Mouse (Mus musculus): Measurements from ENCODE around the gene Zfp219.

Zfp219 gene

DNA sequence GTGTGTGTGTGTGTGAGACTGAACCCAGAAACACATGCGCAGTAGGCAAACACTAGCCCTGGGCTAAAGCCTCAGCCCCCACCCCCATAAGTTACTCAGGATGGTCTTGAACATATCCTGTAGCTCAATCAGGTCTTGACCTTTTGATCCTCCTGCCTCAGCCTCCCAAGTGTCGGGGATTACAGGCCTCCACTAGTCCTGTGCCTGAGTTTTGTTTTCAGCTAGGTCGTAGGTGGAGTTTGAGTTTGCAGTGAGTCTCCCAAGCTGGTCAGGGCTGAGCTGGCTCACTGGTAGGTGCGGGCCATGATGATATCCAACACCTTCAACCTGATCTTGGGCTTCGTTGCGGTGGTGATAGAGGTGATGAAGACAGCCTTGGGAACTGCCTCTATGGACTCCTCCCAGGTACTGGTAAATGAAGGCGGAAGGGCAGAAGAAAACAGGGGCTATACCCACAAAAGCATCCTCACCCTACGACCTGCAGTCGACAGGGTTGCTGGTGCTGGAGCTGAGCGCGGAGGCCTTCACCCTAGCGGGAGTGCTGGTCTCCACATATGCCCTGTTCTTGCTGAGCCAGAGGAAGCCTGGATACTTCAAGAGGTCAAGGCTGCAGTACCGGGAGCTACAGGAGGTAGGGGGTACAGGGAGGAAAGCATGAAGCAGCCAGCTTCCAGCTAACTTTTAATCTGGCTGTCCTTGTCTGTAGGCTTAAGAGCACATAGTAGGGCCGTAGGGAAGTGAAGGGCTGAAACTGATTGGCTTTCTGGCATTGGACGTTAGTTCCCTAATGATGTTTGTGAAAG, 2.1 kb downstream of the Zfp219 start:
- no peak for DNase-seq (ENCODE audit: low spot score in 2 of 2)

DNA sequence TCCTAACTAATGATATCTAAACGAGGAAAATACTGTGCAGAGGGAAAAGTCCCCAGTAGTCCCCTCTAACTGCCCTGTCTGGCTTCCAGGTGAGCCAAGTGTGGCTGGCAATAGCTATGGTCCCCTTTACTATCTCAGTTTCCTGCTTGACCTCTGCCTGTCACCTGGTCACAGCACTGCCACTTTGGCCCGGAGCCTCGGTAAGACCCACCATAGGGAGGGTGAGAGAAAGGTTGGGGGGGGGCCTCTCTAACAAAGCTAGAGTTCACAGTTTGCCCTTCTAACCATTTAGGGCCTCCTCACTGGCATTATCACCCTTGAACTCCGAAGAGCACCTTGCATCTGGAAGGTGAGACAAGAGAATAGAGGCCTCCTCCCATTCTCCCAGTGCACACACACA, 2.9 kb downstream of the Zfp219 start:
- DNase-seq (ENCODE audit: low spot score in 2 of 2), result no peak

DNA sequence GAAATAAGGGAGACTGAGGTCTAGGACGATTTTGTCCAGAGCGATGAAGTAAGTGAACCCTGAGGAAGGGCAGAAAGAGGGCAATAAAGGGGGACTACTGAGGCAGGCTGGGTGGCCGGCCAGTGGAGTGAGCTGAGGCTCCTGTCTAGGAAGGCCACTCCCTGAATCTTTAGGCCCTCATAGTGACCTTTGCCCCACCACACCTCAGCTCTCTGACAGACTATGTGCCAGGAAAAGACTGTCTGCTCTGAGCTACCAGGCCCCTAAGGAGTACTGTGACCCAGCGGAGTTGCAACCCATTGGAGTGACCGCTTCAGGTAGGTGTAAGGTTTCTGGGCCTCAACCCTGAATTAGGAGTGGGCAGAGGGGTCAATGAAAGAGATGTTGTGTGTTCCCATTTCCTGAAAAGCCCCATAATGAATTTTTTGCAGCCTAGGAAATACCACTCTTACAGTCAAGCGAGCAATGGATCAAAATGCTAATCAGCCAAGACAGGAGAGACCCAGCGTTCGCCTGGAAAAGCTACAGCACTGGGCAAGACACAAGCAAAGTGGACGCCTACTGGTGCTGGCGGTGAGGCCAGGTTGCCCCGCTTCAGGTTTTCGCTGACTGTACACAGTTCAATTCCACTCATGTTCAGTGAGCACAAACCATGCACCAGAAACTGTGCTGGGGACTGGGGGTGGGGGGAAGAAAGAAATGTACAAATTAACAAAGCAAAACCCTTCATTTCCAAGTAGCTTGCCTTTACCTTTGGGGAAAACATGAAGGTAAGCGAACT, 3.7 kb downstream of the Zfp219 start:
- no peak for DNase-seq (ENCODE audit: low spot score in 2 of 2)

DNA sequence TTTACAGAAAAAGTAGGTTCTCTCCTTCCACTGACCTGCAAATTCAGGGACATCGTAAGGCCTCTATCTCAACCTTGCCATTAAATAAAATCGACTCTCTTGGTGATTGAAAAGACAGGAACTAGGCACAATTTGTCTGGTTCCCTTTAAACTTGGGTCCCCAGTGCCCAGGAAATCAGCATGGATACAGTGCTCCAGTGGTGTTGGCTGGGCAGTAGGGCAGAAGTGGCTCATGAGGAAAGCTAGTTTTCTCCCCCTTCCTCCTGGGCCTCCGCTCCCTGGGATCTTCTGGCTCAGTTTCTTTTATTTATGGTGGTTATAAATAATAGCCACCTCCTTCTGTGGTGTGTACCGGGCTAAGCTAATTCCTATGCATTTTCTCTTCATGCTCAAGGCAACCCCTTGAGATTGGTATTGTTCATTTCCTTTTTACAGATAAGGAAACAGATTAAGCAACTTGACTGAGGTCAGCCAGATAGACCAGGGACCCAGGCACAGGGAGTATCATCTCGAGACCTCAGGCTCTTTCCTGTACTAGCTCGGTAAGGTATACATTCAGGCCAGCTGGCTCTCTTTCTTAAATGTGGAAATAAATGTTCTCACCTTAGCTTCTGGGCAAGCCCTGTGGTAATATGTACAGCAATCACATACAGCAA, 5.0 kb downstream of the Zfp219 start, which contains the start of gene Tmem253:
Tmem253 (plus strand) TSS at position 214 of the 656 bp plus-strand sequence.
- DNase-seq (ENCODE audit: low spot score in 2 of 2), result no peak

DNA sequence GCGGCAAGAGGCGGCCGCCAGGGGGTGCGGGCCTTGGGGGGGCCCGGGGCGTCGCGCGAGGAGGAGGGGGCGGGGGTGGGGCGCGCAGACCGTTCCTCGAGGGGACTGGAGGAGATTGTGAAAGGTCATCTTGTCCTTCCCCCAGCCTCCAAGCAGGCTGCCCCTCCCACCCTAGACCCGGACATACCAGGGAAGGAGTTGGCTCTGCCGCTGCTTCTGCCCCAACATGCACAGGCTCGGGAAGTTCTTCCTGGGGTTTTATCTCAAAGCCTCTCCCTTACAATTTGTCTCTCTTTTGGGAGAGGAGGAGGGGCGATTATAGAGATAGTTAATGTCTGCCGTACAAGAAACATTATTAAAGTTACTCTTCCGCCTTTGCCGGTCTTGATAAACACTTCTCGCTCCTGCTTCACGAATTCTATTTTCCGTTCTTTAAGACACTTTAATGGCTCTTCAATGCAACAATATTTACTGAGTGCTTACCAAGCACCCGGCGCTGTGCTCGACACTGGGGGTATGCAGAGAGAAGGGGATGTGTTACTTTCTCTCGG, 5.7 kb downstream of the Zfp219 start:
- DNase-seq (ENCODE audit: low spot score in 2 of 2), result no peak

DNA sequence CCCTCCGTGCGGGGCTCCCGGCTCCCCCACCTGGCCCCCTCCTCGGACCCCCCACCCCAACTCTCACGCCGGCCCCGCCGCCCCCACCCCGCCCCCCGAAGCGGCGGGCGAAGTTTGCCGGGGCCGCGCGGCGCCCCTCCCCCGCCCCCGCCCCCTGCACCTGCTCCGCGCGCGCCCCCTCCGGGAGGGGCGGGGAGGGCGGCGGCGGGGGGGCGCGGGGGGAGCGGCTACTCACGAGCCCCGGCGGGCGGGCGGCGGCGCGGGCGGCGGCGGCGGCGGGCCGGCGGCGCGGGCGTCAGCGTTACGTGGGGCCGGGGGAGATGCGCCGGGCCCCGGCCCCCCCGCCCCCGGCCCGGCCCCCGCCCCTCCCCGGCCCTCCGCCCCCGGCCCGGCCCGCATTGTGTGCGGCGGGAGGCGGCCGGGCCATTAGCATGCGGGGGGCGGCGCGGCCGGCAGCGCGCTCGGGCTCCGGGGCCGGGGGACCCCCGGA, 6.2 kb downstream of the Zfp219 start:
- no peak for DNase-seq (ENCODE audit: low spot score in 2 of 2)

DNA sequence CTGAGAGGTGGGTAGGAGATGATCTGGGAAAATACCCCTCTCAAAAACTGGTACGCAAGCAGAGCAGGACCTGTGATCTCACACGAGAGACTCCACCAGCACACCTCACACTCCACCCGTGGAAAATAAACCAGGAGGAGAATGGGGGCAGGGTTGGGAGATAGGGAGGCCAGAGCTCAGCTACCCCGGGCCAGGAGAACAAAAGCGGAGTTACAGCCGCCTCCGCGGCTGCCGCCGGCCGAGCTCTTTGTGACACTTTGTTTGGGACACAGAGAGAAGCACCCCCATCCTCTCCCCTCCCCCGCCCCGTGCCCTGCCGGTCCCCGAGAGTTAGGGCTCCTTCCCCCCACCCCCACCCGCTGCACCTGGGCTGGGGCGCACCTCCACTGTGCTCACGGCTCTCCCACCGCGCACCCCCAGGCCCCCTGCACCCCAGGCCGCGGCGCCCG, 6.7 kb downstream of the Zfp219 start:
- no peak for DNase-seq (ENCODE audit: low spot score in 2 of 2)

DNA sequence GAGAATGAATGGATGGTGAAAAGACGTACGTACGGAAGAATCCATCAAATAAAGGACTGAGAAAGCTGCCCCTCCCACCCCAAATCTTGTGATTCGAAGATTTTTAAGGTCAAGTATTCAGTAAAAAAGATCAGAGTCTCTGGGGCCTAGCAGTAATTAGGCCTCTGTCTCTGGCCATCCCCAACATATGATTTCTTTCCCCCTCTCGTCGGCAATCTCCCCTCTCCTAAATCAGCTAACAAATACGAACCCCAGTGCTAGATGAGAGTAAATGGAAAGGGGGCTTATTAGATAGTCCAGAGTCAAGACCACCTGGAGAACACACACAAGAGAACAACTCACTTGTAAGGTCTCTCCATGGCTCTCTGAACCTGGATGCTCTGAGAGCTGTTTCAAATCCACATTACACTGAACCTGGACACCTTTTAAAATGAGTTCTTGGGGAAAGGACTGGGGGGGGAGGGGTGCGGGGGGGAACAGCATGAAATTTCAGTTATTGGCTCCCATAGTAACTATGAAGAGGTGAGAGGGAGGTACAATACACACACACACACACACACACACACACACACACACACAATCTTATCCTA, 7.4 kb downstream of the Zfp219 start:
- no peak for DNase-seq (ENCODE audit: low spot score in 2 of 2)

DNA sequence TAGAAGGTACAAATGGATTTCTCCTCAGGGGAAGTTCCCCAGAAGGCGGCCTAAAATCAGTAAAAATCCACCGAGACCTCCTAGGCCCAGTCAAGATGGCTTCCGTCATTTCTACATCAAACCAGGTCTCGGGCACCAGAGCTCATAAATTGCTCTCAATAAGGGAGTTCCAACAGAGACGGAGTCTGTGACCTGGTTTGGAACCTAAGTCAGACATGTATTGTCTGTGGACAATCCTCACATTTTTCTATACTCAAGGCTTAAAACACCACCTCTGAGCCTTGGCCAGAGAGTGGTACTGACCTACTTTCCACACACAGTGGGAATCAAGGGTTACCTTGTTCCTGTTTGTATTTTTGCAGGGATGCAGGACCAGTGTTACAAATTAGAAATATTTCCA, 8.0 kb downstream of the Zfp219 start:
- DNase-seq (ENCODE audit: low spot score in 2 of 2), result no peak

DNA sequence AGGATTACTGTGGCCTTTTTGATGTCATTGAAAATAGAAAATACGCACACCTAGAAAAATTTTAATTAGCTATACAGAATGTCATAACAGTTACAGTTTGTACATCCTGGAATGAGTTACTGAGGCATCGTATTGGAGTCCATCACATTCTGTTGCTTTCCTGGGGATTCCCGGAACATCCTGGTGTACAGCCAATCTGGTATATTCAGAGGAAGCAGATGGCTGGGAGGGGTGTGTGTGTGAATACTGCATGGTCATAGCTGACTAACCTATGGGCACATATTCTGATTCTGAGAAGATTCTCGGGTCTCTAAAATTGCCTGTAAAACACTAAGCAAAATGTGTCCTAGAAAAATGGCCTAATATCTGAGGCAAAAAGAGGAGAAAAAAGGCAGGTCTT, 8.4 kb downstream of the Zfp219 start:
- peak; percentile 58 to 79 for DNase-seq (ENCODE audit: low spot score in 2 of 2)

DNA sequence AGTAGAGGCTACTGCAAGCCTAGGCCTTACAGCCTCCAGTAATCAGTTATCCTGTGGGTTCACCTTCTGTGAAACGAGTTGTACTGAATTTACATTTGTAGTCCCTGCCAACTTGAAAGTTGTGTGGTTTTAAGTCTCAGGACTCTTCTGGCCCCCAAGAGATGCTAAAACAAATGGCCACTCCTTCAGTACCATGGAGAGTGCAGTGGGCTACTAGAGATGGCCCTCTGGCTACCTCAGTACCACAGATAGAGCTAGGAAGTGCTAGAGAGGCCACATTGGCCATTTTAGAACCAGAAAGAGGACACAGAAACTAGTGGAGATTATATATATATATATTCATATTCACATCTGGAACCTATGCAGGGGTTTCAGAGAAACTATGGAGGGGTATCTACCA, 8.8 kb downstream of the Zfp219 start:
- no peak for DNase-seq (ENCODE audit: low spot score in 2 of 2)

DNA sequence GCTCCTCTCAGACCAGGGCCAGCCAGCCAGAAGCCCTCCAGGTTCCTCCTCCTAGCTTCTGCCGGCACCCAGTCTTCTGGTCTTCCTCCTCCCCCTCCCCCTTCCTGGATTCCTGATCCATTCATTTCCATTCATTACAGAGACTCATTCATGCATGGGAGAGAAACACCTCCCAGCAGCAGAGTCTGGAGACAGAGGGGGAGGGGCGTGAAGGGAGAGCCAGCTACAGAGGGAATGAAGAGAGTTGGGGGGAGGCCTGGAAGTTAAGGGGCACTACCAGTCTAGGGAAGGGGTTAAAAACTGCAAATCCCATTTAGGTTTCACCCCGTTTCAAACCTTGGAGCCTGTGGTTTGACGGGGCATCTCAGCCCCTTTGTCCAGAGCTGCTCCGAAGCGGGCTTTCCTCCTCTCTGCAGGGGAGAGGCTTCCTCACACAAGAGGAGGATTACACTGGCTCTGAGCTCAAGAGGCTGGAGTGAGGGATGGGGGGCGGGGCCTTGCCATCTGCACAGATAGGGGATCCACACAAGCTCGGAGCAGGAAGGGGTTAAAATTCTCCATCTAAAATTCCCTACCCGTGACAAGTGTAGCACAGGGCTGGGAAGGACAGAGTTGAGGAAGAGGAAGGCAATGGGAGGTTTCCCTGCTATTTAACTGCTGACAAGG, 10.0 kb downstream of the Zfp219 start:
- DNase-seq (ENCODE audit: low spot score in 2 of 2), result peak in 1 of 2 experiments; percentile 61

DNA sequence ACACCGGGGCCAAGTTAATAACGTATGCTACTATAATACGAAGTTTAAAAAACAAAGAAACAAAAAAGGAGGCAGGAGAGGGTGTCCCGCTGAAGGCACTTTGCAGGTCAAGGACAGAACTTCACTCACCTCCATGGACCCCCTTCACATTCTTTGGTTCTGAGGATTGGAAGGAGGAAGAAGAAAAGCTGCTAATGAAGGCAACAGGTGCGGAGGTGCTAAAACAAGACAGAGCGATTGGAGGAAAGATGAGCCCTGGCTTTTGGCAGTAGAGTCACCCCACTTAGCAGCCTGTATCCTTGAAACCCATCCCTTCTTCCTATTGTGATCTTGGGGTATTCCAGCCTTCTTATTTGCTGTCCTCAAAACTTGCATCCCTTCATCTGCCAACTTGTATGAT, 10.7 kb downstream of the Zfp219 start:
- no peak for DNase-seq (ENCODE audit: low spot score in 2 of 2)

DNA sequence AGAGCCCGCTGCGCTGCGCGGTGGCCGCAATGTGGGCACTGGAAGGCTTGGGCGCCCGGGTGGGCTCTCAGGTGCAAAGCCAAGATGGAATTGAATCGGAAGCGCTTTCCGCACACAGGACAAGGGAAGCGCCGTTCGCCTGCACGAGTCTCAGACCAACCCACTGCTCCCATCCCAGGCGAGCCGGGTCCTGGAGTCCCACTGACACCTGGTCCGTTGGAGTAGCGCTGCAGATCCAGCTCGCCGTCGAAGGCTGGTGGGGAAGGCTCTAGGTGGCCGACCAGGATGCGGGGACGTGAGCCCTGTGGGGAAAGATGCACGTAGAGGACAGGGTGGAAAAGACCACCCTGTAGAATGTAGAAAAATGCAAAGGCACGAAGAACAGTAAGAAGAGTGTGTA, 11.2 kb downstream of the Zfp219 start:
- DNase-seq (ENCODE audit: low spot score in 2 of 2), result no peak

DNA sequence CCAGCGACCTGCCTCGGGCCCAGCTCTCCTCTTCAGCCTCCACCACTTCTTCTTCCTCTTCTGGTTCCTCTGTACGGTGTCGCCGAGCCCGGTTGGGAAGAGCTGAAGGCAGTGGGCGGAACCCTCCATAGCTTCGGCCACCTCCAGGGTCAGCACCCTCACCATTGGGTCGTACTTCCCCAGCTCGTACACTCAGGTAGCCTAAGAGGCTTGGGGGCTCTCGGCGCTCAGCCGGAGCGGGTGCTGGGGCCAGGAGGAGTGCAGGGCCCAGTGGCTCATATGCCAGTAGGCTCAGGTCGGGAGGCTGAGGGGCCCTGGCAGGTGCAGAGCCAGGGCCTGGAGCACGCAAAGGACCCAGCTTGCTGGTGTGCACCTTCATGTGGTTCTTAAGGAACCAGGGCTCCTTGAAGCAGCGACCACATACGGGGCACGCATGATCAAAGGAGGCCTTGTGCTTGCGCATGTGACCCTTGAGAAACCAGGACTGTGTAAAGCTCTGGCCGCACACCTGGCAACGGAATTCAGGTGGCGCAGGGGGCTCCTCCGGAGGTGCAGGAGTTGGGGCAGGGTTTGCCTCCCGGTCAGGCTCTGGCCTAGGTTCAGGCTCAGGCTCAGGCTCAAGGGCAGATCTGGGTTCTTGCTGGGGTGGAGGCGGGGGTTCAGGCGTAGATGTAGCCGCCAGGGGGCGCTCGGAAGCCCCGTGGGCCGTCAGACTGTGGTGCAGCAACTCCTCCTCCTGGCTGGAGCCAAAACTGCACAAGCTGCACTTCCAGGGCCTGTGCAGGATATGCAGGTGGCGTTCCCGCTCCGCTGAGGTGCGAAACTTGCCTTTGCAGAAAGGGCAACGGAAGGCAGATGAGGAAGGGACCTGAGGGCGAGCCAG, 12.0 kb downstream of the Zfp219 start:
- peak; percentile 89 to 93 for DNase-seq (ENCODE audit: low spot score in 2 of 2)

DNA sequence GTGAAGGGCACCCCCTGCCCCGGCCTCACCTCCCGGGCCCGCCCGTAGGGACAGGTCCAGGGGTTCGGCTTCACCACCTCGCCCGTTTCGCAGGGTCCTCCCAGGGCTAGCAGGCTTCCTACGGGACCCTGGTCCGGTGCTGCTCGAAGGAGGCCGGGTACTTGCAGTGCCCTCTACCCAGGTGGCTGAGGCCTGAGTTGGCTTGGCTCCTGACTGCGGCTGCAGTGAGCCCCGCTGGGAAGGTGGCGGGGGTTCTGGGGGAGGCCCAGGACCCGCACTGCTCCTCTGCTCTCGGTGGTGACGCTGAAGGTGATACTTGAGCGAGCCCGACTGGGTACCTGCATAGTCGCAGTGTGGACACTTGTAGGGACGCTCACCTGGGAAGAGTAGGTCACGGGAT, 13.8 kb downstream of the Zfp219 start:
- no peak for DNase-seq (ENCODE audit: low spot score in 2 of 2)

DNA sequence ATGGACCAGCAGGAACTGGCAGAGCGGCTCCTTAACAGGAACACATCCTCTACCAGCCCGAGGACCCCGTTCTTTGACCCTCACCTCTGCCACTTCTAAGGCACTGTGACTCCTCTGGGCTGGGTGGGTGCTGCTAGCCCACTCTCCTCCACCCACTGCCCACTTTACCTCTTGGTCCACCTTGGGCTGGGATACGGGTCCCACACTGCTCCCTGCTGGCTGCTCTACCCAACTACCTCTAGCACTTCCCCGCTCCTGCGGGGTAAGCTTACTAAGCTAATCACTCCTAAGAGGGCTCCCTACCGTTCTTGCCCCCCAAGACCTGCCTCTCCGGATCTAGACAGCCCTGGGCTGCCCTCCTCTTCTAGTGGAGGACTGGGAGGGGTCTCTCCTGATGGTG, 14.3 kb downstream of the Zfp219 start:
- DNase-seq (ENCODE audit: low spot score in 2 of 2), result no peak

DNA sequence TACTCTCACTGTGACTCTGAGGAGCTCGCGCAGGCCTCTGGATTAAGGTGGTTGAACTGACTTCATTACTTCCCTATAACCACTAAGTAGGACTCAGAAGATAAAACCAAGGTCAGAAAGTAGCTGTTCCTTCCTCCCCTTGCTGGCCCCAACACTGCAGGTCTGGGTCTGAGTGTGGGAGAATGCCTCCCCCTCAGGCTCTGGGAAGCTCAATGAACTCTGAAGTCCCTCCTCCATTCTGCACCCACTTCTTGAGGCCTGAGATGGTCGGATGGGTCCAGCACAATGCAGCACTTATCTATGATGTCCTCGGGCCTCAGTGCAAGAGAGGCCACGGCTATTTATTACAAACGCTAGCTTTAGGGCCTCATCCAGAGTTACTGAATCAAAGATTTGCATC, 14.9 kb downstream of the Zfp219 start:
- no peak for DNase-seq (ENCODE audit: low spot score in 2 of 2)

DNA sequence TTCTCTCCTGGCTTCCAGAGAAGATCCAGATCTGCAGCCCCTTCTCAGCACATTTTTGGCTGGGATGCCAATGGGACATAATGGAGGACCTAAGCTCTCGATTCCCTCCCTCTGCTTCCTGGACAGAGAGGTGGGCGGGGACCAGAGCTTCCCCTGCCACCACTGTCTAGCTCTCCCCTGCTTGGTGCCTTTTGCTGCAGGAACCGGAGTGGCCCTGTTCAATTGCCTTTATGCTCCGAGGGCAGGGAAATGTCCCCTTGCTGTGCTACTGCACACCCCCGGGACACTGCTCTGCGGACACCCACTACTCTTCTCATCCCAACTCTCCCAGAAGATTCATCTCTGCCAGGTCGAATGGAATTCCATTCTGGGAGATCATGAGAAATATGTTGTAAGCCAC, 15.4 kb downstream of the Zfp219 start:
- no peak for DNase-seq (ENCODE audit: low spot score in 2 of 2)

DNA sequence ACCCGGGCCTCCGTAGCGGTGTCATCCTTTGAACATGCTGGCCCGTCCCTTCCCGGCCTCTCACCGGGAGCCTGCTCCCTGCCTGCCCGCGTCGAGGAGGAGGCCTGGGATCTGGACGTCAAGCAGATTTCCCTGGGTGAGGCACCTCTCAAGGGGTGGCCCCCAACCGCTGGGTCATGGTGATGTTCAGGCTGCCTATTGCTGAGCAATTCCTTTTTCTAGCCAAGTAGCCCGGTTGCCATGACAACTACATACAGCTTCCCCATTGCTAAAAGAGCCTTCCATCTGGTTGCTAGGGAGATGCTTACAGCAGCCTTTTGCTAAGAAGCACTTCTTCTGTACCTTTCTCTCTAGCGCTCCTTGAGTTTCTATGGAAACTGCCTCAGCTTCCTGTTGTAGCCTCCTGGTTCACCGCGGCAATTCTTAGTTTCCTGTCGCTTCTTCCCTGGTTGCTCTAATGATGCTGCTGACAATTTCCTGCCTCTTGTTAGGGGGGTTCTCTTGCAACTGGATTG, 16.5 kb downstream of the Zfp219 start:
- peak; percentile 79 to 90 for DNase-seq (ENCODE audit: low spot score in 2 of 2)
